Mouse (Mus musculus) limb, embryonic 14.5 days (tissue): Measurements from ENCODE around the gene Cuedc1. TPM values are rescaled to one million over a fixed set of nuclear protein-coding genes. Genes with fewer than 3 reads are reported as not detected.

Experiments
- ATAC-seq: fragments of 200-750 bp; cut with Nextera tagmentation; 2 replicates; pipeline ENCODE4 v1.8.0; 2017; ENCODE audit warnings: low read depth, moderate number of reproducible peaks, moderate TSS enrichment; ENCODE audit not compliant: low FRiP score
- DNase-seq: peaks from one replicate; pipeline ENCODE4 v3.0.0-alpha.2; 2015; ENCODE audit warnings: low spot score
- H3K27ac ChIP-seq: fragments of 300-500 bp; sonication (generic); replicated peaks from 2 replicates; pipeline ENCODE4 v1.5.1; 2014; ENCODE audit warnings: low read depth, mild to moderate bottlenecking, low read length, moderate library complexity, mixed read lengths
- H3K27me3 ChIP-seq: fragments of 300-500 bp; sonication (generic); 2 replicates; pipeline ENCODE4 v1.6.1; 2014; ENCODE audit warnings: low read length, mixed read lengths; ENCODE audit not compliant: control insufficient read depth, insufficient read depth
- H3K36me3 ChIP-seq: fragments of 300-500 bp; sonication (generic); 2 replicates; pipeline ENCODE4 v1.6.1; 2014; ENCODE audit warnings: mild to moderate bottlenecking, low read length, moderate library complexity, mixed read lengths; ENCODE audit not compliant: control insufficient read depth, insufficient read depth
- H3K4me1 ChIP-seq: fragments of 300-500 bp; sonication (generic); 2 replicates; pipeline ENCODE4 v1.6.1; 2014; ENCODE audit warnings: antibody characterized with exemption, low read length, mixed read lengths; ENCODE audit not compliant: control insufficient read depth, insufficient read depth
- H3K4me2 ChIP-seq: fragments of 300-500 bp; sonication (generic); replicated peaks from 2 replicates; pipeline ENCODE4 v1.6.1; 2014; ENCODE audit warnings: low read depth, mild to moderate bottlenecking, low read length, moderate library complexity; ENCODE audit not compliant: severe bottlenecking
- H3K4me3 ChIP-seq: fragments of 300-500 bp; sonication (generic); replicated peaks from 2 replicates; pipeline ENCODE4 v1.5.1; 2014; ENCODE audit warnings: low read length
- H3K9ac ChIP-seq: fragments of 300-500 bp; sonication (generic); 2 replicates; pipeline ENCODE4 v1.6.1; 2014; ENCODE audit warnings: mild to moderate bottlenecking, low read depth, low read length, moderate library complexity; ENCODE audit not compliant: severe bottlenecking
- H3K9me3 ChIP-seq: fragments of 300-500 bp; sonication (generic); 2 replicates; pipeline ENCODE4 v1.6.1; 2016; ENCODE audit warnings: low read length; ENCODE audit not compliant: control insufficient read depth
- POLR2A ChIP-seq: fragments of 200-500 bp; IDR thresholded peaks from 2 replicates; pipeline ENCODE4 v1.8.0; 2012; ENCODE audit warnings: inconsistent platforms, mild to moderate bottlenecking, moderate library complexity, borderline replicate concordance; ENCODE audit not compliant: insufficient read depth, insufficient read length; ENCODE audit errors: extremely low read depth
- WGBS: fragments of 180-500 bp; shearing (Covaris S2); extraction: QIAGEN DNeasy Blood & Tissue Kit; methylation state at CpG from one replicate; pipeline ENCODE4 v1.1.7; 2014; 5-methylcytosine and 5-hydroxymethylcytosine counted together
- polyA plus RNA-seq, 2 experiments: library from polyadenylated mRNA; depleted of rRNA in 1 of 2; stranded (reverse) in 1 of 2; unstranded in 1 of 2; fragments of >200 nt; fragmentation: Nextera tagmentation in 1 of 2; extraction: Ambion mirVana in 1 of 2; gene quantifications; 2 replicates each; pipeline versions ENCODE4 v1.2.1 to v1.2.3; 2012 to 2014

Gene Cuedc1
- polyA plus RNA-seq, 2 experiments: 20.9 to 40.6 TPM

DNA sequence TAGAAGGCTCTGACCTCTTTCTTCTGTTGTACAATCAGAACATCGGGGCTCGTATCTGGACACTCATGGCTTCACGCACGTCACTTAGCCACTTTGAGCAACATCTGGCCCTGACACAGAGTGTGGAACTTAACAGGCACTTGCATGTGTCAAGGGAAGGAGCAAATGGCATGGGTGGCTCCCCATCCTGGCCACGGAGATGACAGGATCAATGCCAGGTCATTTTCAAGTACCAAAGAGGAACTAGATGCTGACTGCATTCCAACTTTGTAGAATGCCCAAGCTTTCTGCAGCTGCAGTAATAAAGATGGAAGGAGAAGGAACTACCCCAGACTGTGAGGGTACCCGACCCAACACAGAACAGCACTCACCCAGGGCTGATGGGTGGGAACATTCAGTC lies 120.3 kb downstream of the Cuedc1 start:
- Histone ChIP-seq H3K4me2 (no peak overlapping the region), H3K4me3 (no peak overlapping the region), H3K9ac (no peak overlapping the region), H3K9me3 (no peaks in the 10 kb centered on the region), H3K4me1 (no peaks in the 10 kb centered on the region), H3K36me3 (no peaks in the 10 kb centered on the region), H3K27me3 (no peaks in the 10 kb centered on the region), H3K27ac (no peak overlapping the region)
- no peak for TF ChIP-seq POLR2A
- DNase-seq (no peak), ATAC-seq (no peak)
- 72% methylated on average over 6 of the region's 6 CpGs for WGBS

GRCm38 (mm10) chr11:88218586-88218985 lies 120.7 kb downstream of the Cuedc1 start:
- Histone ChIP-seq H3K27ac (no peak overlapping the region), H3K36me3 (no peaks in the 10 kb centered on the region), H3K27me3 (no peaks in the 10 kb centered on the region), H3K9ac (no peak overlapping the region), H3K4me3 (no peak overlapping the region), H3K9me3 (no peaks in the 10 kb centered on the region), H3K4me1 (no peaks in the 10 kb centered on the region), H3K4me2 (no peak overlapping the region)
- WGBS: 48% methylated on average over 7 of the region's 7 CpGs
- no peak for DNase-seq
- TF ChIP-seq POLR2A: no peak
- no peak for ATAC-seq

GRCm38 (mm10) chr11:88221929-88222475 lies 124.1 kb downstream of the Cuedc1 start:
- ATAC-seq (no peak), DNase-seq (no peak)
- no peaks in the 10 kb centered on the region for H3K36me3 ChIP-seq
- no peaks in the 10 kb centered on the region for H3K9me3 ChIP-seq
- no peak overlapping the region for H3K27ac ChIP-seq
- no peak overlapping the region for H3K4me3 ChIP-seq
- no peak overlapping the region for H3K9ac ChIP-seq
- no peaks in the 10 kb centered on the region for H3K27me3 ChIP-seq
- no peak for TF ChIP-seq POLR2A
- WGBS: 85% methylated on average over 15 of the region's 15 CpGs
- no peaks in the 10 kb centered on the region for H3K4me1 ChIP-seq
- H3K4me2 ChIP-seq: no peak overlapping the region

- DNase-seq (no peak), ATAC-seq (no peak)
- Histone ChIP-seq H3K4me2 (no peak overlapping the region), H3K27ac (no peak overlapping the region), H3K9ac (no peak overlapping the region), H3K4me3 (no peak overlapping the region), H3K36me3 (no peaks in the 10 kb centered on the region), H3K27me3 (no peaks in the 10 kb centered on the region), H3K4me1 (no peaks in the 10 kb centered on the region), H3K9me3 (no peaks in the 10 kb centered on the region)
- WGBS: 91% methylated on average over 17 of the region's 17 CpGs
- TF ChIP-seq POLR2A: no peak
Measured at GRCm38 (mm10) chr11:88227001-88227957, 129.4 kb downstream of the Cuedc1 start.

GRCm38 (mm10) chr11:88231213-88231790 lies 133.4 kb downstream of the Cuedc1 start:
- no peak for TF ChIP-seq POLR2A
- no peak overlapping the region for H3K9ac ChIP-seq
- H3K9me3 ChIP-seq: no peaks in the 10 kb centered on the region
- H3K27ac ChIP-seq: no peak overlapping the region
- no peak overlapping the region for H3K4me2 ChIP-seq
- DNase-seq (peak; percentile 48), ATAC-seq (peak; percentile 79)
- 73% methylated on average over 4 of the region's 4 CpGs for WGBS
- H3K4me3 ChIP-seq: no peak overlapping the region
- no peaks in the 10 kb centered on the region for H3K27me3 ChIP-seq
- H3K4me1 ChIP-seq: peaks cover 16% of the 10 kb centered on the region
- no peaks in the 10 kb centered on the region for H3K36me3 ChIP-seq
